Mouse (Mus musculus) hindbrain, postnatal 0 days (tissue): ENCODE results near the gene Rpusd3. TPM values are rescaled to one million over a fixed set of nuclear protein-coding genes. Genes with fewer than 3 reads are reported as not detected.

Experiments
- ATAC-seq: fragments of 200-750 bp; cut with Nextera tagmentation; 2 replicates; pipeline ENCODE4 v1.8.0; 2017; ENCODE audit warnings: mild to moderate bottlenecking, moderate TSS enrichment, moderate library complexity
- DNase-seq: peaks from one replicate; pipeline ENCODE4 v3.0.0-alpha.2; 2015; ENCODE audit warnings: low spot score
- H3K27ac ChIP-seq: fragments of 300-500 bp; sonication (generic); 2 replicates; pipeline ENCODE4 v1.5.1; 2014; ENCODE audit warnings: mild to moderate bottlenecking
- H3K27me3 ChIP-seq: fragments of 300-500 bp; sonication (generic); 2 replicates; pipeline ENCODE4 v1.6.1; 2014; ENCODE audit warnings: low read length, mixed read lengths; ENCODE audit not compliant: insufficient read depth
- H3K36me3 ChIP-seq: fragments of 300-500 bp; sonication (generic); 2 replicates; pipeline ENCODE4 v1.6.1; 2014; ENCODE audit warnings: low read length, mixed read lengths; ENCODE audit not compliant: insufficient read depth
- H3K4me1 ChIP-seq: fragments of 300-500 bp; sonication (generic); 2 replicates; pipeline ENCODE4 v1.6.1; 2014; ENCODE audit warnings: antibody characterized with exemption, low read length, mixed read lengths; ENCODE audit not compliant: insufficient read depth
- H3K4me2 ChIP-seq: fragments of 300-500 bp; sonication (generic); 2 replicates; pipeline ENCODE4 v1.6.1; 2014; ENCODE audit warnings: low read depth, mild to moderate bottlenecking, low read length, moderate library complexity, mixed read lengths
- H3K4me3 ChIP-seq: fragments of 300-500 bp; sonication (generic); 2 replicates; pipeline ENCODE4 v1.5.1; 2014; ENCODE audit warnings: low read length
- H3K9ac ChIP-seq: fragments of 300-500 bp; sonication (generic); replicated peaks from 2 replicates; pipeline ENCODE4 v1.6.1; 2014; ENCODE audit warnings: mild to moderate bottlenecking, low read length, moderate library complexity, mixed read lengths
- H3K9me3 ChIP-seq: fragments of 300-500 bp; sonication (generic); 2 replicates; pipeline ENCODE4 v1.6.1; 2016; ENCODE audit warnings: low read length, mixed read lengths
- CTCF ChIP-seq: IDR thresholded peaks from 2 replicates; pipeline ENCODE4 v1.5.1; 2016; ENCODE audit warnings: antibody characterized with exemption, control low read depth, low read depth
- WGBS: fragments of 180-500 bp; shearing (Covaris S2); extraction: QIAGEN DNeasy Blood & Tissue Kit; methylation state at CpG from one replicate; pipeline ENCODE4 v1.1.7; 2014; 5-methylcytosine and 5-hydroxymethylcytosine counted together
- polyA plus RNA-seq: library from polyadenylated mRNA; unstranded; fragments of >200 nt; fragmentation: Nextera tagmentation; extraction: Ambion mirVana; gene quantifications from 2 replicates; pipeline ENCODE4 v1.2.1, GENCODE M21; 2015
- total RNA-seq: library from RNA; depleted of rRNA; stranded (reverse); fragments of >200 nt; gene quantifications from 2 replicates; pipeline ENCODE4 v1.2.3, GENCODE M21; 2014

Gene Rpusd3
- total and polyA plus RNA-seq, 2 experiments from 2014 or later, result 20.8 to 27.3 TPM

DNA sequence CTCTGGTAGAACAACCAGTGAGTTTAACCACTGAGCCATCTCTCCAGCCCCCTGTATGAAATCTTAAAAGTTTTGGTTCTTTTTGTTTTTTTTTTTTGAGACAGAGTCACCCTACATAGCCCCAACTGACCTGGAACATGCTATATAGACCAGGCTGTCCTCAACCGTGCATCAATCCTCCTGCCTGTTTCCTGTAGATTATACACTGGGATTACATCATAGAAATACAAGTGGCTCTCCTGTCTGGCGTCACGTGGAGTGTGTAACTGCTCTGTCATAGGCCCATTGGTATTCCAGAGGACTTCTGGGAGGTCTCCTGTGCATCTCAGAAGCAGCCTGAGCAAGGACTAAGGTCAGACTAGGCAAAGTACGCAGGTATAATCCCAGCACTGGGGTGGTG, 3.9 kb upstream of the Rpusd3 start:
- Histone ChIP-seq H3K4me2 (no peak overlapping the region), H3K4me3 (no peak overlapping the region), H3K9me3 (no peaks in the 10 kb centered on the region), H3K4me1 (peaks cover 8% of the 10 kb centered on the region; the same call in 1 of the 2 replicates), H3K27ac (no peak overlapping the region), H3K27me3 (no peaks in the 10 kb centered on the region), H3K36me3 (no peaks in the 10 kb centered on the region), H3K9ac (no peak overlapping the region)
- 73% methylated on average over 4 of the region's 4 CpGs for WGBS
- DNase-seq, result no peak
- TF ChIP-seq CTCF, result no peak
- no peak for ATAC-seq

DNA sequence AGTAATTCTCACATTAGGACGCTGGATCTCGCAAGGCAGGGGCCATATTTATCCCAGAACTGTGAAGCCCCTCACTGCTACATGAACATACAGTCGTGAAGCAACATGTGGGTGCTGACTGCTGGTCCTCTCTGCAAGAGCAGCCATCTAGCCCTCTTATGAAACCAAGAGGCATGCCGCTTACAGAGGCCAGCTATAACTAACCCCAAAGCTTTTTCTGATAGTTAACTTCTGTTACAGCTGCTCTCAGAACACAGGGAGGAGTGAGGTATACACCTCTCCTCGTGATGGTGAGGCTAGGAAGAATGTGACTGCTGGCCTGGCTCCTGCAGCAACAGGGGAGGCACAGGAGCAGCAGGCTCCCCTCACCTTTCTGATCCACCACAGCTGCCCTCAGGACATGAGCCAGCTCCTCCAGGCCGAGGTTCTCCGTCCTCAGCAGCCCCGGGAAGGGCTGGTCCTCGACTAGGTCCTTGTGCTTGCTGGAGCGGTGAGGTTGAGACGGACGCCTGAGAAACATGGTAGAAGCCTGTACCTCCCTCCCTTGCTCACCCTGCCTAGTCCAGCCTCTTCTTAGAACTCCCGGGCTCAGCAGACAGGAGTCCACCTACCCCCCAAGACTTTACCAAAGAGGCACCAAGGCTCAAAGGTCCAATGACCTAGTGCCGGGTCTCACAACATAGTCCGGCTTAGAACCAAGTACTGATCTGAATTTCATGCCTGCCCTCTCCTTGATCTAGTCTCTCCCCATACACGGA, 520 bp downstream of the Rpusd3 start:
- Histone ChIP-seq H3K4me2 (peak overlapping the region; percentile 99), H3K9me3 (no peaks in the 10 kb centered on the region), H3K4me3 (peak overlapping the region; percentile 62), H3K27ac (peak overlapping the region; percentile 71), H3K4me1 (peaks cover 11% of the 10 kb centered on the region), H3K36me3 (0 out of 2 replicates have a peak, but pooled peaks cover 9% of the 10 kb centered on the region), H3K27me3 (no peaks in the 10 kb centered on the region), H3K9ac (peak overlapping the region; percentile 75)
- DNase-seq (peak; percentile 7), ATAC-seq (peak; percentile 15)
- TF ChIP-seq CTCF, result no peak
- 13% methylated on average over 16 of the region's 16 CpGs for WGBS

DNA sequence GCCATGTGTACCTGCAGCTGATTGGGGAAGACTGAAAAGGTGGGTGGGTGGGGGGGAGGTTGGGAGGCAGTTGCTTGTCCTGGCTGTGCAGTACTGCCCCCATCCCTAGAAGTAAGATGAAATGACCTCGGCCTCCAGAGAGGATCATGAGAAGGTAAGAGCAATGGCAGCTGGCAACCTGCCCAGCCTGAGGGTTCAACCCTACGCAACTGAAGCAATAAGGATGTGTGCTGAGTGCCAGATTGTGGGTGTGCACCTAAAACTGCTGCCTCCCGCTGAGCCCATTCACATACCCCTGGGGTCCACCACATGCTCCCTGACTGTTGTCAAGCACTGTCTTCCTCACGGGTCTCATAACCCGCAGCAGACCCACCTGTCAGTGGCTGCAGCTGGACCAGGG, 2.7 kb downstream of the Rpusd3 start:
- 74% methylated on average over 5 of the region's 5 CpGs for WGBS
- no peaks in the 10 kb centered on the region for H3K27me3 ChIP-seq
- H3K9me3 ChIP-seq, result no peaks in the 10 kb centered on the region
- DNase-seq (no peak), ATAC-seq (no peak)
- no peak overlapping the region for H3K4me3 ChIP-seq
- 0 out of 2 replicates have a peak, but pooled peaks cover 9% of the 10 kb centered on the region for H3K36me3 ChIP-seq
- no peak overlapping the region for H3K9ac ChIP-seq
- TF ChIP-seq CTCF, result no peak
- no peak overlapping the region for H3K4me2 ChIP-seq
- no peak overlapping the region for H3K27ac ChIP-seq
- H3K4me1 ChIP-seq, result peaks cover 11% of the 10 kb centered on the region

DNA sequence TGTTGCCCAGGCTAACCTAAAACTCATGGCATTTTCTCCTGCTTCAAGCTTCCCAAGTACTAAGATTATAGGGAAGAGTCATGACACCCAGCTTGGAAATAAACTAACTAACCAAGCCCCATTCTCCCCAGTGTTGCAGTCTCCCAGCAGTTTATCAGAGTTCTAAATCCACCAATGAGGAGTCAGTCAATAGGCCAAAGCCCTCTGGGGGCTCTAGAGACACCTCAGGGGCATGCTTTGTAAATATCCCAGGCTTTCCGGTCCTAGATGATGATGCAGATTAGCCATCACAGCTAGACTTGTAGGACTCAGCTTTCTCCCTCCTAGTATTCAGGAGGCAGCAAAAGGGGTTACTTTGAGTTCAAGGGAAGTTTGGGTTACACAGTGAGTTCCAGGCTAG, 9.1 kb downstream of the Rpusd3 start:
- Histone ChIP-seq H3K9ac (no peak overlapping the region), H3K4me1 (no peaks in the 10 kb centered on the region), H3K9me3 (no peaks in the 10 kb centered on the region), H3K36me3 (peaks cover 4% of the 10 kb centered on the region; the same call in 1 of the 2 replicates), H3K4me3 (no peak overlapping the region), H3K27ac (no peak overlapping the region), H3K27me3 (no peaks in the 10 kb centered on the region), H3K4me2 (no peak overlapping the region)
- WGBS, result 81% methylated on average over 1 of the region's 1 CpGs
- no peak for TF ChIP-seq CTCF
- DNase-seq (no peak), ATAC-seq (no peak)

DNA sequence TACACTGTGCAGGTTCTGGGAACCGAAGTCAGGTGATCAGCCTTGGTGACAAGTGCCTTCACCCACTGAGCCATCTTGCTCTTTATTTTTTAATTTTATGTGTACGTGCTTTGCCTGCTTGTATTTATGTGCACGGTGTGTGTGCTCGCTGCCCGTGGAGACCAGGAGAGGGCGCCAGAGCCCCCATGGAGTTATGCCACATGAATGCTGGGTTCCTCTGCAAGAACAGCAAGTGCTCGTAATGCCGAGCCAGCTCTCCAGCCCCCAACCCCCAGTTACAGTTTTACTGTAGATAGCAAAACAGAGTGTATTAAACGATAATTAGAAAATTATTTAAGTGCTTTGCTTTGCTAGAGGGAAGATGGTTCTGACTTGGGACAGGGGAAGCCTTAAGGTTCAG, 12.5 kb downstream of the Rpusd3 start:
- no peak overlapping the region for H3K27ac ChIP-seq
- peak; percentile 27 for DNase-seq
- no peaks in the 10 kb centered on the region for H3K27me3 ChIP-seq
- H3K36me3 ChIP-seq, result no peaks in the 10 kb centered on the region; the same call in 1 of the 2 replicates
- no peak overlapping the region for H3K4me2 ChIP-seq
- peak; percentile 41 for TF ChIP-seq CTCF
- H3K4me3 ChIP-seq, result no peak overlapping the region
- H3K9me3 ChIP-seq, result no peaks in the 10 kb centered on the region
- WGBS, result 78% methylated on average over 9 of the region's 9 CpGs
- H3K9ac ChIP-seq, result no peak overlapping the region
- no peak for ATAC-seq
- H3K4me1 ChIP-seq, result no peaks in the 10 kb centered on the region

DNA sequence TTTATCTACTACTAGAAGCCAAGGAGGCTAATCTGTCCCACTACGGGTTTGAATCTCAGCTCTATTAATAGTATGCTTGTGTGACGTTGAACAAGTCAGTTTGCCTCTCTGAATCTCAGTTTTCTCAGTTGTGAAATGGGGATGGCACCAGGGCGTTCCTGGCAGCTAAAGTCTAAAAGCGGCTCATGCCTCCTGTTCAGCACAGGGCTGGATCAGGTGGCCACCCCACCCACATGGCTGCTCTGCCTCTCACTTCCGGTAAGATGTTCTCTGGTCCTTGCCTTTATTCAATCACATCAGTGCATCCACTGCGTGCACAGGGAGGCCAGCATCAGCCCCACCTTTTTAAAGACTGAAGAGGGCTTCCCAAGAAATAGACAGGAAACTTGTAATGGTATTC, 13.7 kb downstream of the Rpusd3 start:
- ATAC-seq (no peak), DNase-seq (no peak)
- Histone ChIP-seq H3K4me2 (no peak overlapping the region), H3K9ac (no peak overlapping the region), H3K9me3 (no peaks in the 10 kb centered on the region), H3K4me3 (no peak overlapping the region), H3K4me1 (no peaks in the 10 kb centered on the region), H3K27me3 (no peaks in the 10 kb centered on the region), H3K36me3 (no peaks in the 10 kb centered on the region; the same call in 1 of the 2 replicates), H3K27ac (no peak overlapping the region)
- 91% methylated on average over 6 of the region's 6 CpGs for WGBS
- TF ChIP-seq CTCF, result no peak
